Mouse (Mus musculus) kidney, adult 8-10 months (tissue): ENCODE measurements around the gene Itch.
"Not testable (repeated sequence)": the region's sequence is repeated elsewhere in the genome, so short reads cannot be mapped to it uniquely, and the experiment has no call there.

Experiments used
- DNase-seq, 2 experiments: peaks; one replicate each; pipeline ENCODE4 v3.0.0; 2022

Itch gene

DNA sequence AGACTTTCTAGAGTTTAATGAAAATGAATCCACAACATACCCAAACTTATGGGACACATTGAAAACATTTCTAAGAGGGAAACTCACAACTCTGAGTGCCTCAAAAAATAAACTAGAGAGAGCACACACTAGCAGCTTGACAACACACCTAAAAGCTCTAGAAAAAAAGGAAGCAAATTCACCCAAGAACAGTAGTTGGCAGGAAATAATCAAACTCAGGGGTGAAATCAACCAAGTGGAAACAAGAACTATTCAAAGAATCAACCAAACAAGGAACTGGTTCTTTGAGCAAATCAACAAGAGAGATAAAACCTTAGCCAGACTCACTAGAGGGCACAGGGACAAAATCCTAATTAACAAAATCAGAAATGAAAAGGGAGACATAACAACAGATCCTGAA lies 16.0 kb downstream of the Itch start:
- not testable (repeated sequence) for DNase-seq

DNA sequence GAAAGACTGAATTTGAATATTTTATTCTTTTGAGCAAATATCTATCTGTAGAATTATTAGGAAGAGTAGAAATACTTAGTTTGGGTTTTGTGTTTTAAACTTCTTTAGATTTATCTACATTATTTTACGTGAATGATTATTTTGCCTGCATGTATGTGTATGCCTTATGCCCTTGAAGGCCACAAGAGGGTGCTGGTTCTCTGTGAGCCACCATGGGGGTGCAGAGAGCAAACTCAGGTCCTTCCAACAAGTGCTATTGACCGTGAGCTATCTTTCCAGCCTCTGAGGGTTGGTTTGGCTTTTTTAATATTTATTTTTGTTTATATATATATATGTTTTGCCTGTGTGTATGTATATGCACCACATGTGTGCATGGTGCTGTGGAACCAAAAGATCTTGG lies 74.1 kb downstream of the Itch start:
- peak in 1 of 2 experiments; percentile 12 for DNase-seq

DNA sequence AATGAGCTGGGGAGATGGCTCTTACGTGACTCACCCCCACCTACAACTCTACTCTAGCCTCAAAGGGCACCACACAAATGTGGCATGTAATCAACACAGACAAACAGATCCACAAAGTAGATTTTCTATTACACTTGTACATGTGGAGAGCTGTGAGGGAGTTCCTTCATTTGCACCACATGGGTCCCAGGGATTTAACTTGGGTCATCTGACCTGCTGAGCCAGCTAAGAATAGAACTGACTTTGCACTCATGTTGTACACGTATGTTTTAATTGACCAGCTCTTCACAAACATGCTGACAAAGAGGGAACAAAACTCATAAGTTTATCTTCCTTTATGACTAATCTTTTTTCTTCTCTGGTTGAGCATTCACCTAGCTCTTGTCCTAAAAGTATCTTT lies 89.8 kb downstream of the Itch start:
- DNase-seq, result no peak

DNA sequence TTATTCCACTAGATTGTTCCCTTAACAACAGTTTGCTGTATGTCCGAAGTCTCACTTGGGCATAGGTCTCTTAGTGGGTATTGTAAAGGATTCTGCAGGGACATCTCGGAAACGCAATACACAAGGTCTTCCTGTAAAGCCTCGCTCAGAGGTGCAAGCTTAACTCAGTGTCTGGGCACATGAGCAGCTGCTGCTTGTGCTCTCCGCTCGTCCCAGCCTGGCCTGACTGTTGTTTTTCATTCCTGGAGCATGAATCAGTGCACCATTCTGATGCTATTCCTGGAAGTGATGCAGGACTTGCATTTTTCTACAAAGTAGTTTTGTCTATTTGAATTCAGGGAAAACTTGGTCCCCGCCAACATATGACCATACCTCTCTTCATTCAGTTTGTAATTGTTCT lies 91.4 kb downstream of the Itch start:
- no peak for DNase-seq

DNA sequence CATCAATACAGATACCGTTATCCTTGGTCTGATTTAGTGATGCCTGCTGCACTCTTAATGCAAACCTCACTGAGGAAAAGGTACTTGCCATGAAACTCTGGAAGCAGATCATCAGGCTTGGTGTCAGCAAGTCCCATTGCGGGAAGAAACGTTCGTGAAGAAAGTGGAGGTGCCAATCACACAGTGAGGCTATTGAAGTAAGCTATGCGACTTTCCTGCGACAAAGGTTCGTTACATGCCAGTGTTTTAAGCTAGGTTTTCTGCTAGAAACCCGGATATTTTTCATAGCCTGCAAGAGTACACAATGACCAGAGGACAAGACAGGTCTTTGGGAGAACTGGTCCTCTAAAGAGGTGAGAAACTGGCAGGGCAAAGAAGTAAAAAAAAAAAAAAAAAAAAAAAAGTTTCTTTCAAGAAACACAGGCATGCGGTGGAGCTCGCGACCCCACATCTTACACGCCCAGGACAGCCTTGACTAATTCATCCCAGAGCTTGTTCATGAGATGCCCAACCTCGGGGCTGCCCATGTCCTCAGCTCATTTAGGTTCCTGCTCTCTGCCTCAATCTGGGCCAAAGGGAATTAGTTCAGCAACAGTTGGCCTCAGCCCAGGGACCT lies 102.5 kb downstream of the Itch start:
- DNase-seq, result no peak

DNA sequence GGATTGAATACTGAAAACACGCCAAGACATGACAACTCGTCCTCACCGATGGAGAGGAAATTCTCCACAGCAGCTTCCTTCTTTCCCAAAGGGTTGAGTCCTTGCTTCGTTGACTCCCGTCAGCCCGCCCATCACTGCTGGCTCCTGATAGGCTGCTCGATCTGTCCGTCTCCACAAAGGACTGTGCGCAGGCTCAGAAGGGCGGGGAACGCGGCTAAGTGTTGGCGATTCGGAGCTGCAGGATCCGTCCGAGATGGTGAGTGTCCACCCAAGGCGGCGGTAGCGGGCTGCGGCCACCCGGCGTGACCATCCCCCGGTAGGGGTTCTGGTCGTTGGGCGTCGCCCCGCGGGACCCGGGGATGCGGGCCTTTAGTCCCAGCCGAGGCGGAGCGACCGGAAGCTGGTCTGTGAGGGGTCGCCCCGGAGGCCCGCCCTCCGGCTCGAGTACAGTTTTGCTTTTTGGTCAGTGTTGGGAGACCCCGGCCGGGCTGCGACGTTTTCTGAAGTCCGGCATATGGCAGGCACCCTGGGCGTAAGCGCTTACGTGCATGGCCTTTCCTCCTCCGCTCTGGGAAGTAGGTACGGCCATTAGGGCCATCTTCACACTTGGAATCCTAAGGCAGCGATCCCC lies 103.2 kb downstream of the Itch start, which contains the start of gene Dynlrb1:
Gene Dynlrb1, plus strand, starts transcription at position 172 of the 631 bp plus-strand sequence.
- DNase-seq, result peak; percentile 98 to 100

DNA sequence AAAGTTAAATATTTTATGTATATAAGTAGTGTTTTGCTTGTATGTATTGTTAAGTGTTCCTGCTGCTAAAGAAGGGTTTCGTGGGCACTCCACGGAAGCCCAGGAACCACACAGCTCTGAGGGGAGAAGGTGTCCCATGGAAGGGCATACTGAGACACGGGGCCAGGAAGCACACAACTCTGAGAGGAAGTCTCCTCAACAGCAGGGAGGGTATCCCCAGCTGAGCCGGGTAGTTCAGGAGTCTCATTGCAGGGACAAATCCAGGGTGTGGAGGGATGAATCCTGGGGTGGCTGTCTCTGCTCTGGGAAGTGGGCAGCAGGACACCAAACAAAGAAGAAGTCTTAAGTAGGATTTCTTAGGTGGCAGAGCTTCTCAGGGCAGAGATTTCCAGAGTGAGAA lies 104.0 kb downstream of the Itch start:
- no peak for DNase-seq

DNA sequence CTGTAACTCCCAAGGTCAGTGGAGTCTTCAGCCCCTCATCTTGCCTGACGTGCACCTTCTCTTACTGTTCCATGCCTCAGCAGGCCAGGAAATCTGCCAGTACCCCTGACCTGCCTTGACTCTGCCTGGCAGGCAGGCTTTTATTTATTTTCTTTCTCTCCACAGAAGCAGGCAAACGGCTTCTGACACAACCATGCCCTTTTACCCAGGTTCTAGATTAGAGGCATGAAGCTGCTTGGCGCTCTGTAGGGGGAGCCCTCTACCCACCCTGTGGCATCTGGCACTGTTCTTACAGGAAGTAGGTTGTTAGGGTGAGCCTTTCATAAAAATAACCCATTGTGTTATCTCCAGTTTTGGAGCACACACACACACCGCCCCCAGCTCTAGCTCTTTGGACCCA lies 107.6 kb downstream of the Itch start:
- peak; percentile 32 for DNase-seq

DNA sequence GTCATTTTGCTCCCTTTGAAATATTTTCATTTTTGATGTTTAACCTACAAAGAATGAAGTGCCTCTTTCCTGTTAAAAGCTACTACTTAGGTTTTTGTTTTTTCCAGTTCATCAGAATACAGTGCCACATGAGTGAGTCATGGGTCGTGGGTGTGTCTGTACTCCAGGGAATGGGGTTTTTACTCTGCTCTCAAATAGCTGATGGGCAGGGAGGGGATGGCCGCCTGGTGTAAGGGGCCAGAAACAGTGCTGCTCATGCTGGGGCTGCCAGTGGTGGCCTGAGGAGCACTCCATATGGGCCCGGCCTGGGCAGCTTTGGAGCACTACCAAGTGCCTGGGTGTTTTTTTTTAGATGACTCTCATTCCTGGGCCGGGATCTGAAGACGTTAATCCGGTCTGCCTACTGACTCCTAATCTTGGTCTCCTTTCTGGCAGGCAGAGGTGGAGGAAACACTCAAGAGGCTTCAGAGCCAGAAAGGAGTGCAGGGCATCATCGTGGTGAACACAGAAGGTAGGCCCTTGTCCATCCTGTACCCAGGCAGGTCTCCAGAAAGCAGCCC lies 109.1 kb downstream of the Itch start:
- no peak for DNase-seq

DNA sequence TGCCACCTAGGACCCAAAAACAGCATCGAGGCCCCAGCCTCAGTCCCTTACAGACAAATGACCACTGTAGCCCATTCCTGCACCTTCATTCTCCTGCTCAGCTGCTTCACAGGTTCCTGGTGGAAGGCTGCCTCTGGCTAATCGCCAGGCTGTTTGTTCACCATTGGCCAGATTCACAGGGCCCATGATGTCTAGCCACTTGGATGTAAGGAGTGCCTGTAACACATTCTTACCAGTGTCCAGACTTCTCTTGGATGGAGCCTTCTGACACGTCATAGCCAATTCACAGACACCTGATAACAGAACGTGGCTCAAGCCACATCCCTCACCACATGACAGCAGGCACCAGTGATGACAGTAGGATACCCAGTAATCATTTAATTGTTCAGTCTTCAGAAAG lies 112.9 kb downstream of the Itch start:
- no peak for DNase-seq

DNA sequence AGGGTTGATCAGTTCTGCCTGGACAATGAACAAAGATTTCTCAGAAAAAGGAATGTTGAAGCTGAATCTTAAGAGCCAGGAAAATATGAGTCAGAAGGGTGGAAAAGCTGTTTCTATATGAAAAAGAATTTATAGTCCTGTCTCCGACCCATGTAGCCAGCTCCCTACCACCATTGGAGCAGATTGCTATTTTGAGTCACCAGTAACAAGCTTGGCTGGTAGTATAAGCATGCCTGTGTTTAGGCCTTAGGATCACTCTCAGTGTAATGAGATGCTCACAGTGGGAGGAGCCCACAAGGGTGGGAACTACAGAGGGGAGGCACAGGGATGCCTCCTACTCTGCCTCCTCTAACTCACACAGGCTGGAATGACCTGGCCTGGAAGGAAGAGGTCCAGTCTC lies 114.9 kb downstream of the Itch start:
- no peak for DNase-seq

DNA sequence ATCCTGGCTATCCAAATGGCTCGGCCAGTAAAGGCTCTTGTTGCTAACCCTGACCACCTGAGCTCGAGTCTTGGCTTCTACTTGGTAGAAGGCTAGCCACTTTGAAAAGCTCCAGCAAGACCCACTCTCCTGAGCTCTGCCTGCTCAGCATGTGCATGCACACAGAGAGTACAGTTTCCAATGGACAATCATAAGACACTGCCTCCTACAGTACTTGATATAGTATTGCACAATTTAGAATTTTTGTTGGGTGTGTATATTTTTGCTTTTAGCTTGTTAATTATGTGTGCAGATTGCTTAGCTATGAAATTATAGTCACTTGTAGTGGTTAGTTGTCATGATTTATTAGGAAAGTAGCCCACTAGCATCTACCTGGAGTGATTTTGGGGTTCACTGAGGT lies 115.4 kb downstream of the Itch start:
- no peak for DNase-seq

DNA sequence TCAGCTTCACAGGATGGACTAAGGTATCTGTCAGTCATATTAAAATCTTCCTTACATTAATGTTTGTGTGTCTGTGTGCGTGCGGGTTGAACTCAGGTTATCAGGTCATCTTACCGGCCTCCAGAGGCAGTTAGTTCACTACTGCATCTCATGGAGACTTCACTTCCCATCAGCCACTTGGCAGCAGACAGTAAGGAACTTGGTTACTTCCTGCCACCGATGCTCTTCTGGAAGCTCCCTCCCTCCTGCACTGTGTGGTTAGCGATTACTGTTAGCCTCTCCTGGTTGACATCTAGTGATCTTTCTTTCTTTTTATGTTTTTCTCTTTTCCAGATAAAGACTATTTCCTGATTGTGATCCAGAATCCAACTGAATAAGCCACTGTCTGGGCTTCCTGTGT lies 116.3 kb downstream of the Itch start:
- DNase-seq, result no peak

DNA sequence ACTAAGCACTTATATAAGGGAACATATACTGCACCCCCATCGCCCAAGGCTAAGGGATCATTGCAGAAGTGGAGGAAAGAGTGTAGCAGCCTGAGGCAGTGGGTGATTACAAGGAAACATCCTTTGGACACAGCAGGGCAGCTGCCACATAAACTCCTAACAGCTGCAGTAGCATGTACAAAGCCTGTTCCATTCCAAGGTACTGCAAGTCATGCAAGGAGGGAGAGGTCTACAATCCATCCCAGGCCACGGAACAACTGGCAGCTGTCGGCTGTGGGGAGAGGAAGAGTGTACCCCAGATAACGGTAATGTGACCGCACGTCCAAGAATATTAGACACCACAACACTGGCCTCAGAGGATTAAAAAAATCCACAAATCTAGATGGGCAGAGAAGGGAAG lies 132.2 kb downstream of the Itch start:
- no peak for DNase-seq

DNA sequence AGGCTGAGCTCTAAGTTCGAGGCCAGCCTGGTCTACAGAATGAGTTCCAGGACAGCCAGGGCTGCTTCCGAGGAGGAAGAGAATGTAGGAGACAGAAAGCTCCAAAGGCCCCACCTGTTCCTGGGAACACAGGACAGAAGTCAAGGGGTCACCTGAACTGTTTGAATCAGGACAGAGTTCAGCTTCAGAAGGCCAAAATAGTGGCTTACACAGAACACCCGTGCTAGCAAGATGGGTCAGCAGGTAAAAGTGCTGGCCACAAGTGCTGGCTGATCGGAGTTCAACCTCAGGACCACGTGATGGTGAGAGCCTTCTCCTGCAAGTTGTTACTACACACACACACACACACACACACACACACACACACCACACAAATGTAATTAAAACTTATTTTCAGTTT lies 133.6 kb downstream of the Itch start:
- peak; percentile 52 to 58 for DNase-seq

DNA sequence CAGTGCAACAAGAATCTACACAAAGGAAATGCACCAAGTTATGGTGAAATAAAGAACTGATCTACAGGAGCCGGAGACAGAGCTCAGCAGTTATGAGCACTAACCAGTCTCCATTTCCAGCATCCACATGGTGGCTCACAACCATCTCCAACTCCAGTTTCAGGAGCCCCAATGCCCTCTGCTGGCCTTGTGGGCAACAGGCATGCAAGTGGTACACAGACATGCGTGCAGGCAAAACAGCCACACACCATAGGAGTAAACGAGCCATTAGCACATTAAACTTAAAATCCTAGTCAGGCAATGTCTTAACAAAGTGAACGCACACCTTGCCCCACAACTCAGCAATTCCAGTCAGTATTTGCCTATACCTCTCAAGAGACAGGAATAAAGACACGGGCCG lies 138.6 kb downstream of the Itch start:
- no peak for DNase-seq

DNA sequence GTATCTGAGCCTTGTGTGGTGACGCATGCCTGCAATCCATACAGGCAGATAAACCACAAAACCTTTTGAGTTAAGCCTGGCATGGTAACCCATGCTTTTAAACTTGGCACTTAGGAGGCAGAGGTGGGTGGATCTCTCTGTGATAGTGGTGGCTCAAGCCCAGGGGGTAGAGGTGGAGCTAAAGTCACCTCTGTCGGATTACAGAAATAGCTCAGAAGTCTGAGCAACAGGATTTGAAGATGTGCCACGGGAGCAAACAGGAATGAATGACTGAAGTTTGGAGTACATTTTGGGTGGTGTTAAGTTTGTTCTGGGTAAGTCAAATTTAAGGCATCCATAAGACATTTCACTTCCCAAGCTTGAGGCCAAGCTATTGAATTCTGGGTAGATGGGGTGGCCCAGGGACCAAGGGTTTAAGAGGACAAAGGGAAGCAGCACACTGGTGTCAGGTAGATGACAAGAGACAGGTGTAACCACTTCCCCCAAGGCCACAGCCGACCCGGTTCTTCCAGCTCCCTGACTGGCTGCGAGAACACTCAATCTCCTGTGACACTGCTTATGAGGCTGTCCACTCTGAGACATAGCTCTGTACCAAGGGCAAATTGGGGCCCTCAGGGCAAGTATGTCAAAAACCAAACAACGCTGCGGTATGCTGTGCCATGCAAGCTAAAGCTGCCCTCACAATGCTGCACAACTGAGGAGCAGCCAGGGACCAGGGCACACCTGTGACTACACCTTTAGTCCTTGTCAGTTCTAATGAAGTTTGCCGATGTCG lies 139.3 kb downstream of the Itch start:
- no peak for DNase-seq

DNA sequence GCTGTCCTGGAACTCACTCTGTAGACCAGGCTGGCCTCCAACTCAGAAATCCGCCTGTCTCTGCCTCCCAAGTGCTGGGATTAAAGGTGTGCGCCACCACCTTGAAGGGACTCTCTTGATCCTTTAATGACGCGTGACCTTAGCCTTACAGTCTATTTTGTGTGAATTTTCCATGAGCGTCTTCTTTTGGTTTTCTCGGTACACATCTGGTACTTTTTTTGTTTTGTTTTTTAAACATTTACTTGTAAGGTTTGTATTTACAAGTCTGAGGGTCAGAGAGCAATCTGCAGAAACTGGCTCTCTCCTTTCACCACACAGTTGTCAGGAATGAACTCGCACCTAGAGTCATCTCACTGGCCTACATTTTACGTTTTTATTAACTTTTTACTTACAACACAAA lies 140.3 kb downstream of the Itch start:
- no peak for DNase-seq

DNA sequence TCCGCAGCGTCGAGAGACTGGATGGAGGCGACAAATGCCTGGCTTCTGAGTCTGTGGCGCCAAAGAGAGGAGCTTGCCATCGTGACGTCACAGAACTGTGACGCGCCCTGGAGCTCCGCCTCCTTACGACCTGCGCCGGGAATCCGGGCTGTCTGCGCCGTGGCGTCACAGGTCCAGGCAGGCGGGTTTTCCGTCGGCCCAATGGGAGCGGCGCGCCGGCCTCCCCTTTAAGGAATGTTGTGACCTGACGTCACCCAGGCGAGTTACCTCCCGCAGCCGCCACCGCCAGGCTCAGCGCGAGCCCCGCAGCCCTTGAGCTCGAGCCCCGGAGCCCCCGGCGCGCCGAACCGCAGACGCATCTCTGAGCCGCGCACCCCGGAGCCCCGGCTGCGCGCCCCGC lies 142.9 kb downstream of the Itch start, which contains the start of gene Map1lc3a:
Gene Map1lc3a, plus strand, starts transcription at position 103 of the 400 bp plus-strand sequence.
- peak; percentile 95 to 97 for DNase-seq
